Mouse (Mus musculus): ENCODE results near the gene Eprs.
A peak's percentile ranks its signal among the peaks of the same experiment; 100 is the strongest.

- TF ChIP-seq CTCF (IDR thresholded peaks at IDR 0.05; ENCODE audit: low read depth, low read length) = 0 out of 2 replicates have a peak, but pooled peaks have one; percentile 18
- TF ChIP-seq POLR2A (IDR thresholded peaks at IDR 0.05; ENCODE audit: extremely low read depth, insufficient read depth, low read length) = no peak
Observed at GRCm38 (mm10) chr1:185438841-185439580, 76.2 kb downstream of the Eprs start.

All from liver, adult 2 months (tissue).